Comparison of ENCODE assay signal across 13 mouse cellular contexts in genomic region chr19:16970612-16971011, GRCm38 (mm10).
"Had no signal": no experiment of that assay in that cellular context is flagged by ENCODE, and none has a peak within 500 bp of the region (broad histone marks: within the 10 kb centered on the region; RNA-seq: fewer than 3 reads in every experiment).

No protein-coding gene starts in this region.

- H3K9ac ChIP-seq: limb, embryonic 15.5 days; liver, embryonic 13.5 days; liver, postnatal 0 days; lung, embryonic 15.5 days; midbrain, embryonic 13.5 days had no signal

- H3K27ac ChIP-seq: limb, embryonic 15.5 days; liver, embryonic 13.5 days; lung, embryonic 15.5 days; midbrain, embryonic 13.5 days had no signal

- H3K4me1 ChIP-seq: limb, embryonic 15.5 days; lung, embryonic 15.5 days; midbrain, embryonic 13.5 days had no signal

- DNase-seq: kidney, adult 2 months; kidney, postnatal 25 days; layer of hippocampus, adult 9-11 months; layer of hippocampus, postnatal 36 days; liver, embryonic 13.5 days; liver, postnatal 0 days; lung, postnatal 14 days; right cerebral cortex, postnatal 4 days; thymus, postnatal 36 days had no signal

- ATAC-seq: intestine, embryonic 16.5 days; liver, postnatal 0 days; midbrain, embryonic 13.5 days had no signal

- H3K9me3 ChIP-seq: limb, embryonic 15.5 days; liver, embryonic 13.5 days; lung, embryonic 15.5 days; midbrain, embryonic 13.5 days had no signal

- H3K27me3 ChIP-seq: limb, embryonic 15.5 days; liver, embryonic 13.5 days; lung, embryonic 15.5 days; midbrain, embryonic 13.5 days had no signal

- H3K36me3 ChIP-seq: limb, embryonic 15.5 days; liver, embryonic 13.5 days; lung, embryonic 15.5 days; midbrain, embryonic 13.5 days had no signal

- H3K4me3 ChIP-seq: limb, embryonic 15.5 days; liver, embryonic 13.5 days; lung, embryonic 15.5 days; midbrain, embryonic 13.5 days had no signal

- H3K4me2 ChIP-seq: limb, embryonic 15.5 days; liver, embryonic 13.5 days; lung, embryonic 15.5 days; midbrain, embryonic 13.5 days had no signal
